Mouse (Mus musculus): ENCODE measurements at regions not wholly inside any gene's neighbourhood (a gene's known extent, or its start where the extent isn't known, plus 50 kb on each side); places are given as distances from the start of the nearest gene placed in this dataset.

DNA sequence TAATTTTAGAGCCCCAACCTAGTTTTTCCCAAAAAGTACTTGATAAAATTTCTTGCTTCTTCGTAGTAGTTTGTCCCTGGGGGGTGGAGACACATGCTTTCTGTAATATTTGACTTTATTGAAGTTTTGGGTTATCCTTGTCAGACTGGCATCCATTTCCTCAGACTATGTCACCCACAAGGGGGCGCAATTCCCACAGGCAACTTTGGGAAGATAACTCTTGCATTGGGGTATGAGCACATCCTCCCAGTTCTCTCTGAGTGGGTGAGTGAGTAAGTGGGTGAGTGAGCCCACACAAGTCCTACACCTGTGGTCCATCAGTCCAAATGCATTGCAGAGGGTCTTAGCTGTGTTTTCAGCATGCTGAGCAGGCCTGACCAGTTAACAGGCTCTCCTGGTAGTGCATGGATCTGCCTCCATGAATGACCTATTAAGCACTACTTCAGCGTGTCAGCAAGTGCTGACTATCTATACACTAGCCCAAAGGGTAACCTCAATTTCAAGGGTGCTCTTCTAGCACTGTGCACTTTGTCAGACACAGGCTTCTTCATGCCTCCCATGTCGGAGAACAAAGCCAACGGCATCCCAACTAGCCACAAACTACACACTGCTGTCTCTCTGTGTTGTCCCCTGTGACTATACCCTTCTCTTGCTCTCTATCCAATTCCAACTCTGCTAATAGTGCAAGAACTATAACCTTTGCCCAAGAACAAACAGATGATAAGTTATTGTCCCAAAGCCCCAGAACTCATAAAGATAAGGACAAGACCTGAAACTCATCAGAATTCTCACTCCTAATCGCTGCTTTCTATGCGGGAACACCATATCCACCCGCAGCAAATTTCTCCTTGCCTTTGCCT, 275.6 kb upstream of the Tsc22d2 start:
- Histone ChIP-seq H3K9me3 (ENCODE audit: control insufficient read depth, low read length) (no peaks in the 10 kb centered on the region), H3K4me3 (ENCODE audit: low read depth, low read length) (no peak overlapping the region), H3K36me3 (ENCODE audit: control insufficient read depth, insufficient read depth, low read length) (no peaks in the 10 kb centered on the region), H3K4me2 (ENCODE audit: low read length) (no peak overlapping the region), H3K4me1 (replicated peaks; ENCODE audit: control insufficient read depth, insufficient read depth, low read length) (no peaks in the 10 kb centered on the region), H3K27me3 (replicated peaks; ENCODE audit: control insufficient read depth, insufficient read depth, low read length) (no peaks in the 10 kb centered on the region), H3K27ac (ENCODE audit: low read depth) (no peak overlapping the region), H3K9ac (ENCODE audit: low read length) (no peak overlapping the region)
- WGBS = 66% methylated on average over 8 of the region's 8 CpGs
- peak; percentile 76 for DNase-seq (ENCODE audit: low spot score)
- peak; percentile 50; the same call in 1 of the 2 replicates for ATAC-seq (replicated peaks; ENCODE audit: low FRiP score, low TSS enrichment, low read depth)

DNA sequence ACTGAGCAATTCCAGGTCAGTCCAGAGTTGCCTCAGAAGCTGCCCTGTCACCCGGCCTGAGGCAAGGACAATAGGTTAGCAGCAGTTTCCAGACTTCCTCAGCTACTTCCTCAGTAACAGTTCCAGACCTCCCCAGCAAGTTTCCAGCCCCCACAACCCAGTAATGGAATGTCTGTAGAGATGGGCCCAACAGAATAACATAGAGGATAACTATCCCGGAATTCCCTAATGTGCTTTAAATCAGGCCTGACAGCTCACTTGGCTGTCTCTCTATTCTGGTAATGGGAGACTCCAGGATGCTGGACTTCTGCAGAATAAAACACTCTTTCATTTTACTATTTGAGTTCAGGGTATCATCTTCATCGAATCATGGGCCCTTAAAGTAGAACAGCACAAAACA, 268.4 kb upstream of the Tsc22d2 start:
- no peak for DNase-seq (ENCODE audit: low spot score)
- no peak overlapping the region for H3K9ac ChIP-seq (ENCODE audit: low read length)
- ATAC-seq (replicated peaks; ENCODE audit: low FRiP score, low TSS enrichment, low read depth) = no peak
- H3K27me3 ChIP-seq (replicated peaks; ENCODE audit: control insufficient read depth, insufficient read depth, low read length) = no peaks in the 10 kb centered on the region
- H3K27ac ChIP-seq (ENCODE audit: low read depth) = peak overlapping the region; percentile 33; the same call in 1 of the 2 replicates
- WGBS = 19% methylated on average over 3 of the region's 3 CpGs
- H3K4me1 ChIP-seq (replicated peaks; ENCODE audit: control insufficient read depth, insufficient read depth, low read length) = 0 out of 2 replicates have a peak, but pooled peaks cover 9% of the 10 kb centered on the region
- H3K9me3 ChIP-seq (ENCODE audit: control insufficient read depth, low read length) = no peaks in the 10 kb centered on the region
- H3K36me3 ChIP-seq (ENCODE audit: control insufficient read depth, insufficient read depth, low read length) = no peaks in the 10 kb centered on the region
- H3K4me2 ChIP-seq (ENCODE audit: low read length) = 0 out of 2 replicates have a peak overlapping the region, but pooled peaks have one; percentile 4
- no peak overlapping the region for H3K4me3 ChIP-seq (ENCODE audit: low read depth, low read length)

DNA sequence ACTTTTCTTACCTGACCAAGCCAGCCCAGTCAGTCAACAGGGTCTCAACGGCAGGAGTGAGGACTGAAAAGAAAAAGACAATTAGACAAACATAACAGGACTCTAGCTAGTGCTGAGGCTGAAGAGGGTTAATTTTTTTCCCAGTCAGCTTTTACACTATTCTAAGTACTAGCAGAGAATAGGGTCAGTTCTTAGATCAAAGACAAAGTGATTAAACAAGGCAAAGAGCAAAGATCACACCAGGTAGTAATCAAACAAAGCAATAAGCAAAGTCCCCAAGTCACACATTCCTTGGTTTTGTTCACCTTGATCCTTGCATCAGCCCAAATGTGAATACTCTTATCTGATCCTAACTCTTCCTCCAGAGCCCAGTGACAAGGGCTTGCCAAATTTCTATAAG, 267.8 kb upstream of the Tsc22d2 start:
- Histone ChIP-seq H3K9ac (ENCODE audit: low read length) (no peak overlapping the region), H3K27me3 (replicated peaks; ENCODE audit: control insufficient read depth, insufficient read depth, low read length) (no peaks in the 10 kb centered on the region), H3K9me3 (ENCODE audit: control insufficient read depth, low read length) (no peaks in the 10 kb centered on the region), H3K4me3 (ENCODE audit: low read depth, low read length) (no peak overlapping the region), H3K4me1 (replicated peaks; ENCODE audit: control insufficient read depth, insufficient read depth, low read length) (0 out of 2 replicates have a peak, but pooled peaks cover 9% of the 10 kb centered on the region), H3K36me3 (ENCODE audit: control insufficient read depth, insufficient read depth, low read length) (no peaks in the 10 kb centered on the region), H3K27ac (ENCODE audit: low read depth) (no peak overlapping the region), H3K4me2 (ENCODE audit: low read length) (no peak overlapping the region)
- WGBS = 26% methylated on average over 1 of the region's 1 CpGs
- DNase-seq (ENCODE audit: low spot score) = no peak
- ATAC-seq (replicated peaks; ENCODE audit: low FRiP score, low TSS enrichment, low read depth) = no peak

DNA sequence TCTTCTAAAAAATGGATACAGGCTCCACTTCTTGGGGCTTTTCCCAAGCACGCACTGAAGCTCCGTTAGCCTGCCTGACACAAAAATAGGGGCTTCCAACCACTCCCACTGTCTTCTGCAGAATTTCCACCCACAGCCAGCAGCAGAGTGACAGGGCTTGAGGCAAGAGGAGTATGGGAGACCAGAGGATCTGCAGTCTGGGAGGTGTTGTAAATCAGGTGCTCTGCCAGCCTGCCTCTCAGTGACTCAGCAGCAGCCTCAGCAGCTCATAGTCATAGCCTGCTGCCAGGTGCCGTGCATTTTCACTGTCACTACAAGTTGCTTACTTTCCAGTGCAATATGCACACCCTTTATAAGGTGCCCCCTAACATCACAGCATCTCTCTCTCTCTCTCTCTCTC, 261.4 kb upstream of the Tsc22d2 start:
- no peak for DNase-seq (ENCODE audit: low spot score)

DNA sequence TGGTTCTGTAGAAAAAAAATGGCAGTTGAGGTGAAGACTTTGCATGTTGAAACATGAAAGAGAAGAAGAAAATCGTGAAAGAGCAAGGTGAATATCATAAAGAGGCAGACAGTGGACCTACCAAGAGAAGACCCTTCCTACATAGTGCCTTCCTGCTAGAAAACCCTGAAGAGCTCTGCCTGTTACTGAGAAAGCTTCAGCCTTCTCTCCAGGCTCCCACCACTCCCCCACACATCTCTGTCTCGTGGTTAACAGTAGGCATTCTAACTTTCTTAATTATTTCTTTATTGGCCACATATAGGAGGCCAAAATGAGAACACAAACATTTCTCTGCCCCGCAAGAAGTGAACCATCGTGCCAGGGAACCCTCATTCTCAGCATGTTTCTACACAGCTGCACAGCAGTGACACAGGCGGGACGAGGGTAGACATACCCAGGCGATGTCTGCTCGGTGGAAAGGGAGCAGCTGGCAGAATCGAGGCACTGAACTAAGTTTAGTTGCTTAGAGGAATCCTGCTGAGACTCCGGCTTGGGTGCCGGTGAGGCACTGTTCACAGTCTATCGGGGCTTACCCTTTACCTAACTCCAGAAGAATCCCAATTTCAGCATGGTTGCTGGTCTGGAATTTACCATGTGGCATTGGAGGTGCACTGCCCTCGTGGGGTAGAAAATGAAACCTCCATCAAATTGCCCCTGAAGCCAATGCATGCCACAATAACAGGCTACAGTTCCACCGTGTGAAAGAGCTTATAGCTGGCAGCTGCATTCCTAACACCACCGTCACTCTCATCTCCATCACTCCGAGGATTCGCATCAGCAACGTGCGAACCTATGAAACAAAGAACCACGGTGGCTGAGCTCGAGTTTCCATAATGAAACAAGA, 260.4 kb upstream of the Tsc22d2 start:
- no peak for ATAC-seq (replicated peaks; ENCODE audit: low FRiP score, low TSS enrichment, low read depth)
- Histone ChIP-seq H3K9ac (ENCODE audit: low read length) (no peak overlapping the region), H3K9me3 (ENCODE audit: control insufficient read depth, low read length) (no peaks in the 10 kb centered on the region; the same call in 1 of the 2 replicates), H3K4me2 (ENCODE audit: low read length) (no peak overlapping the region), H3K4me3 (ENCODE audit: low read depth, low read length) (no peak overlapping the region), H3K27ac (ENCODE audit: low read depth) (no peak overlapping the region), H3K4me1 (replicated peaks; ENCODE audit: control insufficient read depth, insufficient read depth, low read length) (no peaks in the 10 kb centered on the region), H3K27me3 (replicated peaks; ENCODE audit: control insufficient read depth, insufficient read depth, low read length) (no peaks in the 10 kb centered on the region), H3K36me3 (ENCODE audit: control insufficient read depth, insufficient read depth, low read length) (no peaks in the 10 kb centered on the region)
- no peak for DNase-seq (ENCODE audit: low spot score)
- WGBS = 83% methylated on average over 21 of the region's 21 CpGs

More for the DNA sequence above, 261.4 kb upstream of the Tsc22d2 start:
- Histone ChIP-seq H3K4me2 (ENCODE audit: low read length) (no peak overlapping the region), H3K4me3 (ENCODE audit: low read depth, low read length) (no peak overlapping the region), H3K9ac (ENCODE audit: low read length) (no peak overlapping the region), H3K27ac (ENCODE audit: low read depth) (no peak overlapping the region), H3K9me3 (ENCODE audit: control insufficient read depth, low read length) (no peaks in the 10 kb centered on the region; the same call in 1 of the 2 replicates), H3K27me3 (replicated peaks; ENCODE audit: control insufficient read depth, insufficient read depth, low read length) (no peaks in the 10 kb centered on the region), H3K4me1 (replicated peaks; ENCODE audit: control insufficient read depth, insufficient read depth, low read length) (no peaks in the 10 kb centered on the region), H3K36me3 (ENCODE audit: control insufficient read depth, insufficient read depth, low read length) (no peaks in the 10 kb centered on the region)
- 37% methylated on average over 3 of the region's 3 CpGs for WGBS
- peak; percentile 53; the same call in 1 of the 2 replicates for ATAC-seq (replicated peaks; ENCODE audit: low FRiP score, low TSS enrichment, low read depth)

DNA sequence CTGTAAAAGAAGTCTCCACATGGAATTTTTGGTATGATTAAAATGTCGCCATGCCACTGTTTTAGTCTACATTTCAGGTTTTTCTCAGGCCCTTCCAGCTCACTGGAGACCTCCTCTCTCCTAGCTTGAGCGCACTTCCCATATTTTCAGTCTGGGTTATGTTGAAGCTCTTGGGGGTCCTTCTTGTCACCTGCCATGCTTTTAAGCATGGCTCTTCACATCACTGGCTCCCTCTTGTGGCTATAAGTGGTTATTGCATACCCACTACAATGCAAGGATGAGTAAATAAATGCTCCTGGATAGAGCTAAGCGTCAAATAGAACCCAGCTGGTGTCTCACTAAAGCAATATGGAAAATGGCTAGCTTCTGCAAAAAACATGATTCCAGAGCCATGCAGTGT, 255.1 kb upstream of the Tsc22d2 start:
- no peaks in the 10 kb centered on the region; the same call in 1 of the 2 replicates for H3K9me3 ChIP-seq (ENCODE audit: control insufficient read depth, low read length)
- H3K9ac ChIP-seq (ENCODE audit: low read length) = no peak overlapping the region
- no peak for ATAC-seq (replicated peaks; ENCODE audit: low FRiP score, low TSS enrichment, low read depth)
- 0 out of 2 replicates have a peak, but pooled peaks cover 2% of the 10 kb centered on the region for H3K4me1 ChIP-seq (replicated peaks; ENCODE audit: control insufficient read depth, insufficient read depth, low read length)
- no peak overlapping the region for H3K27ac ChIP-seq (ENCODE audit: low read depth)
- WGBS = 62% methylated on average over 3 of the region's 3 CpGs
- no peak overlapping the region for H3K4me3 ChIP-seq (ENCODE audit: low read depth, low read length)
- no peaks in the 10 kb centered on the region for H3K36me3 ChIP-seq (ENCODE audit: control insufficient read depth, insufficient read depth, low read length)
- no peak overlapping the region for H3K4me2 ChIP-seq (ENCODE audit: low read length)
- no peaks in the 10 kb centered on the region for H3K27me3 ChIP-seq (replicated peaks; ENCODE audit: control insufficient read depth, insufficient read depth, low read length)
- DNase-seq (ENCODE audit: low spot score) = peak; percentile 62

DNA sequence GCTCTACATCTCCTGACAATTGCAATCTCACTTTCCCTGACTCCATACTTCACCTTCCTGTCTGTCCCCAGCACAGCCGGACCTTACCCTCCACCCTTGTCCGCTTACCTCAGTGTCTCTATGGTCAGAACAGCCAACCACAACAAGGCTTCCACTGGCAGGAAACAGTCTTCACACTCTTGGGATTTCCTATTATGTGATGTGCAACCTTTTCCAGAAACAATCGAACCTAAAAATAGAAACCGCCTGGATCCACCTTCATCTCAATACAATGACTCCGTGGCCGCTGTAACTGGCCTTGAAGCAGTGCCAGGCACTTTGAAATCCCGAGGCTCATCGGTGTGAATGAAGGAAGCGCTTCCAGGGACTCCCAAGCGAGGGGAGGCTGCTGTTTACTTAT, 252.3 kb upstream of the Tsc22d2 start:
- no peaks in the 10 kb centered on the region for H3K27me3 ChIP-seq (replicated peaks; ENCODE audit: control insufficient read depth, insufficient read depth, low read length)
- H3K9ac ChIP-seq (ENCODE audit: low read length) = no peak overlapping the region
- H3K4me2 ChIP-seq (ENCODE audit: low read length) = no peak overlapping the region
- no peak overlapping the region for H3K4me3 ChIP-seq (ENCODE audit: low read depth, low read length)
- no peak overlapping the region; the same call in 1 of the 2 replicates for H3K27ac ChIP-seq (ENCODE audit: low read depth)
- H3K36me3 ChIP-seq (ENCODE audit: control insufficient read depth, insufficient read depth, low read length) = no peaks in the 10 kb centered on the region
- 39% methylated on average over 10 of the region's 10 CpGs for WGBS
- peaks cover 7% of the 10 kb centered on the region; the same call in 1 of the 2 replicates for H3K4me1 ChIP-seq (replicated peaks; ENCODE audit: control insufficient read depth, insufficient read depth, low read length)
- ATAC-seq (replicated peaks; ENCODE audit: low FRiP score, low TSS enrichment, low read depth) (no peak), DNase-seq (ENCODE audit: low spot score) (no peak)
- H3K9me3 ChIP-seq (ENCODE audit: control insufficient read depth, low read length) = no peaks in the 10 kb centered on the region

DNA sequence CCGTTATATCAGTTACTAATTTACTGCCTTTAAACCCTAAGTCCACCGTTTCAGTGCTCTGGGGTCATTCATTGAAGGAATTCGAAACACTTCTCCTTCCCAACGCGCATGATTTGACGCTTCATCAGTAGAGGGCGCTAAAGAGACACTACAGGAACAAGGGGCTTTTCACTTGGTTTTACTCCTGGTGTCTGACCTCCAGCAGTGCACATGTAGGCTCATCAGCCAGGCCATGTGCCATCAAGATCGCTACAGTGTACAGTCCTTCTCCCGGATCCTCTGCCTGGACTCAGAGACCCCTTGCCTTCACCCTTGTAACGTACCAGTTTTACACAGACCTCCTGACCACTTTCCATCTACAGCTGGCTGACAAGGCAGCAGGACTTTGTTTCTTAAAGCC, 250.7 kb upstream of the Tsc22d2 start:
- H3K9me3 ChIP-seq (ENCODE audit: control insufficient read depth, low read length) = no peaks in the 10 kb centered on the region
- peak; percentile 88 for DNase-seq (ENCODE audit: low spot score)
- no peak overlapping the region for H3K4me3 ChIP-seq (ENCODE audit: low read depth, low read length)
- ATAC-seq (replicated peaks; ENCODE audit: low FRiP score, low TSS enrichment, low read depth) = peak; percentile 73
- no peak overlapping the region for H3K9ac ChIP-seq (ENCODE audit: low read length)
- H3K36me3 ChIP-seq (ENCODE audit: control insufficient read depth, insufficient read depth, low read length) = no peaks in the 10 kb centered on the region
- no peak overlapping the region for H3K27ac ChIP-seq (ENCODE audit: low read depth)
- no peaks in the 10 kb centered on the region for H3K27me3 ChIP-seq (replicated peaks; ENCODE audit: control insufficient read depth, insufficient read depth, low read length)
- 10% methylated on average over 10 of the region's 10 CpGs for WGBS
- H3K4me1 ChIP-seq (replicated peaks; ENCODE audit: control insufficient read depth, insufficient read depth, low read length) = peaks cover 9% of the 10 kb centered on the region; the same call in 1 of the 2 replicates
- H3K4me2 ChIP-seq (ENCODE audit: low read length) = no peak overlapping the region

All from intestine, embryonic 14.5 days (tissue).